Mouse (Mus musculus) heart, adult 2 months (tissue): ENCODE measurements around the gene Katnal1. TPM values are rescaled to one million over a fixed set of nuclear protein-coding genes. Genes with fewer than 3 reads are reported as not detected.

ENCODE experiments used
- DNase-seq, 2 experiments: peaks; one replicate each; pipeline ENCODE4 v3.0.0; 2021
- H3K27ac ChIP-seq: fragments of 200-600 bp; 2 replicates; pipeline ENCODE4 v1.8.1; 2022
- H3K27me3 ChIP-seq: fragments of 200-500 bp; 2 replicates; pipeline ENCODE4 v1.6.1; 2012; ENCODE audit warnings: mild to moderate bottlenecking, low read length, inconsistent platforms, mixed read lengths; ENCODE audit not compliant: control insufficient read depth, insufficient read depth
- H3K36me3 ChIP-seq: fragments of 200-500 bp; 2 replicates; pipeline ENCODE4 v1.6.1; 2012; ENCODE audit warnings: low read length, inconsistent platforms; ENCODE audit not compliant: control insufficient read depth, insufficient read depth
- H3K4me1 ChIP-seq: fragments of 200-500 bp; 2 replicates; pipeline ENCODE4 v1.6.1; 2011; ENCODE audit warnings: low read length; ENCODE audit not compliant: control insufficient read depth, insufficient read depth
- H3K4me3 ChIP-seq: fragments of 200-600 bp; 2 replicates; pipeline ENCODE4 v1.8.1; 2022
- H3K79me2 ChIP-seq: fragments of 200-500 bp; replicated peaks from 2 replicates; pipeline ENCODE4 v1.6.1; 2012; ENCODE audit warnings: mild to moderate bottlenecking, inconsistent platforms, low read length, moderate library complexity, mixed read lengths; ENCODE audit not compliant: control insufficient read depth, insufficient read depth
- H3K9ac ChIP-seq: fragments of 200-500 bp; 2 replicates; pipeline ENCODE4 v1.6.1; 2012; ENCODE audit warnings: low read depth, mild to moderate bottlenecking, control low read depth, inconsistent platforms, low read length, mixed read lengths
- CTCF ChIP-seq: fragments of 200-600 bp; IDR thresholded peaks from 2 replicates; pipeline ENCODE4 v1.8.1; 2022; ENCODE audit warnings: antibody characterized with exemption, mild to moderate bottlenecking, moderate library complexity
- EP300 ChIP-seq: fragments of 200-500 bp; IDR thresholded peaks from 2 replicates; pipeline ENCODE4 v1.6.1; 2011; ENCODE audit warnings: low read depth, low read length, control low read depth; ENCODE audit not compliant: insufficient read depth
- POLR2A ChIP-seq: fragments of 200-500 bp; IDR thresholded peaks from 2 replicates; pipeline ENCODE4 v1.6.1; 2011; ENCODE audit warnings: mild to moderate bottlenecking, low read depth, low read length, control low read depth; ENCODE audit not compliant: insufficient read depth
- WGBS: fragments of 180-500 bp; shearing (Covaris S2); methylation state at CpG from one replicate; pipeline ENCODE4 v1.1.7; 2018; 5-methylcytosine and 5-hydroxymethylcytosine counted together
- intact Hi-C: fragments of 180-260 bp; cut with DNase I; formaldehyde crosslinking; loops from one replicate; pipeline ENCODE4 v1.15.1; 2025
- polyA plus RNA-seq: library from polyadenylated mRNA; depleted of rRNA; stranded (reverse); fragments of >200 nt; gene quantifications from 2 replicates; pipeline ENCODE4 v1.2.3, GENCODE M21; 2012
- total RNA-seq, 2 experiments: library from RNA; stranded (reverse); gene quantifications; 2 replicates each; pipeline ENCODE4 v1.2.3; 2021

Katnal1 gene
- total and polyA plus RNA-seq, 3 experiments = 4.8 to 10.4 (median 9.5) TPM

DNA sequence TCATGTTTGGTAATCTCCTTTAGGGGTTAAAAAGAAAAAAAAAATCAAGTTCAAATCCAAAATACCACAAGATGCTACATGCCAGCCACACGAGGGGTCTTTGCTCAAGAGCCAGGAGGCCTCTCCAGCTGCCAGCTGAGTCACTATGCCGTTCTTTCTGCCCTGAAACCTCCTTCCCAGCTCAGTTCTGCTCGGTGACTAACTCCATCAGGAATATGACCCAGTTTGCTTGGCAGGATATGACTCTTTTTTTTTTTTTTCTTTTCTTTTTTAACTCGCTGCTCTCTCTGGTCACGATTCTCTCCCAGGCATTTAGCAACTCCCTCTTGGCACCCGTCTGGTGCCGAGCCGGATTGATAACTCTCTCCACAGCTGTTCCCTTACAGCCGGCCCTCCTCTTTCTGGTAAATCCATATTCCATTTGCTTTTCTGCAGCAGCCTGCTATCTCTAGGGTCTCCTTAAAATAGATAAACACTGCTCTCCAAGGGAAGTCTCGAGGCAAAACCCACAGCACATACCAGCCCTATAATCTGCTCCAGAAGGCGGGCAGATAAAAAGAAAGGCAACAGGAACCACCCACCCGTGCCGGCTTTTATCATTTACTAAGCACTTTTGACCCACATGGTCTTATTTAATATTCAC lies 36.7 kb upstream of the Katnal1 start:
- intact Hi-C loops = no loop called here
- WGBS = 5% methylated on average over 13 of the region's 13 CpGs
- DNase-seq = peak; percentile 61 to 76
- H3K36me3 ChIP-seq = peaks cover 4% of the 10 kb centered on the region
- no peak for TF ChIP-seq CTCF
- peak; percentile 45 for TF ChIP-seq POLR2A
- 0 out of 2 replicates have a peak, but pooled peaks have one; percentile 5 for TF ChIP-seq EP300
- no peaks in the 10 kb centered on the region for H3K27me3 ChIP-seq
- H3K4me1 ChIP-seq = peaks cover 10% of the 10 kb centered on the region
- H3K4me3 ChIP-seq = peak overlapping the region; percentile 16
- H3K79me2 ChIP-seq = no peaks in the 10 kb centered on the region
- H3K27ac ChIP-seq = peak overlapping the region; percentile 67
- H3K9ac ChIP-seq = no peak overlapping the region

DNA sequence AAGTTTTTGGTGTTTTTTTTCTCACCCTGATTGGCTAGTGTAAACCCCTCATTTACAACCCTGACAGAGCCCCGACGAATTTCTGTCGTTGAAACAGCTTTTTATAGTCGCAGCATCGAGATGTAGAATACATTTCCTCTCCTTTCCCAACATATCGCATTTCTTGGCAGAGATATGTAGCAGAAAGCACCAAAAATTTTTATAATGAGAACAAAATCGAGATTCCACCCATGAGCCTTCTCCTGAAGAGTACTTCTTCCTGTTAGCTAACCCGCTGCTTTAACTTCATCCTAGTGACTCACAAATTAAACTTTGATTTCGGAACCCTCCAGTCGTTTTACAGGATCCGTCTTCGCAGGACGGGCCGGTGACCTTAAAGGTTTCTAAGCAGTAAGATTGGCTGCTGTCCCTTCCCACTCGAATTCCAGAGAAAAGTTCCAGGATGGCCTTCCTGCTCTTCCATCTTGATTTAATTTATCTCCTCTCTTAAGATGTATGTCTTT lies 36.0 kb upstream of the Katnal1 start:
- intact Hi-C loops = no loop called here
- Histone ChIP-seq H3K9ac (no peak overlapping the region), H3K4me1 (peaks cover 10% of the 10 kb centered on the region), H3K27me3 (no peaks in the 10 kb centered on the region), H3K79me2 (no peaks in the 10 kb centered on the region), H3K27ac (peak overlapping the region; percentile 67), H3K4me3 (no peak overlapping the region), H3K36me3 (peaks cover 4% of the 10 kb centered on the region)
- DNase-seq = no peak
- 46% methylated on average over 15 of the region's 15 CpGs for WGBS
- TF ChIP-seq POLR2A = no peak
- TF ChIP-seq CTCF = no peak
- TF ChIP-seq EP300 = no peak

DNA sequence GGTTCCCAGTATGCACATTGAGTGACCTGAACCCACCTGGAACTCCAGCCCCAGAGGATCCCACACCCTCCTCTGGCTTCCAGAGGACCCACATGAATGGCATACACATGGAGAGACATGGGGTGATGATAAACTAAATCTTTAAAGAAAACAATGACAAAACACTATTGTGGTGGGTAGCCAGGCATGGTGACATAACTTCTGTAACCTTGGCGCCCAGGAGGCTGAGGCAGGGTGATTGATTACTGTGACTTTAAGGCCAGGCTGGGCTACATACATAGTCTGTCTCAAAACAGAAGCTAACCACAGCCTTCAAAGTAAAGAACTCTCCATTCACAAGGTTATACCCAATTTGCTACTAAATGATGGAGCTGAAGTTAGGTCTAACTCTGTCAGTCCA lies 35.1 kb upstream of the Katnal1 start:
- H3K4me1 ChIP-seq = peaks cover 7% of the 10 kb centered on the region
- intact Hi-C loops = no loop called here
- 90% methylated on average over 1 of the region's 1 CpGs for WGBS

DNA sequence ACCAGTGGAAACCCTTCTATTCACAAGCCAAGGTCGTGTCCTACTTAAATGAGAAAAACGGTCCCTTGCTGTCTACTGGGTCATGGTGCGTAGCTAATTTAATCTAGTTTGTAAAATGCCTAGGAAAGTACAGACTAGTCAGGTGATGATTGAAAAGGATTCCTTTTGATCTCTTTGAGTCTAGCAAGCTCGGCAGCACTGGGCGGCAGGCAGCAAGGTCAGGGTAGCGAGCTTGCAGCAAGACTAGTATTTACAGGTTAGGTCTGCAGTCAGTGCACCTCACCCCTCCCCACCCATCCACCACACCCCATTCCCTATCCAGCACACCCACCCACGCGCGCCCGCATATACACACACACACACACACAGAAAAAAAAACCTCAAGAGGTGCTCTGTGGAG lies 31.1 kb upstream of the Katnal1 start:
- Histone ChIP-seq H3K79me2 (no peaks in the 10 kb centered on the region), H3K9ac (peak overlapping the region; percentile 47), H3K4me1 (peaks cover under 1% of the 10 kb centered on the region; the same call in 1 of the 2 replicates), H3K27ac (peak overlapping the region; percentile 83), H3K36me3 (no peaks in the 10 kb centered on the region), H3K27me3 (no peaks in the 10 kb centered on the region), H3K4me3 (peak overlapping the region; percentile 43; the same call in 1 of the 2 replicates)
- intact Hi-C loops = no loop called here
- no peak for DNase-seq
- TF ChIP-seq EP300 (no peak), POLR2A (no peak), CTCF (no peak)
- WGBS = 76% methylated on average over 10 of the region's 10 CpGs

More for the DNA sequence above, 35.1 kb upstream of the Katnal1 start:
- H3K79me2 ChIP-seq = no peaks in the 10 kb centered on the region
- peaks cover 4% of the 10 kb centered on the region for H3K36me3 ChIP-seq
- no peak for DNase-seq
- H3K9ac ChIP-seq = no peak overlapping the region
- no peak overlapping the region for H3K4me3 ChIP-seq
- no peak overlapping the region for H3K27ac ChIP-seq
- TF ChIP-seq POLR2A (no peak), EP300 (no peak), CTCF (no peak)
- H3K27me3 ChIP-seq = no peaks in the 10 kb centered on the region

DNA sequence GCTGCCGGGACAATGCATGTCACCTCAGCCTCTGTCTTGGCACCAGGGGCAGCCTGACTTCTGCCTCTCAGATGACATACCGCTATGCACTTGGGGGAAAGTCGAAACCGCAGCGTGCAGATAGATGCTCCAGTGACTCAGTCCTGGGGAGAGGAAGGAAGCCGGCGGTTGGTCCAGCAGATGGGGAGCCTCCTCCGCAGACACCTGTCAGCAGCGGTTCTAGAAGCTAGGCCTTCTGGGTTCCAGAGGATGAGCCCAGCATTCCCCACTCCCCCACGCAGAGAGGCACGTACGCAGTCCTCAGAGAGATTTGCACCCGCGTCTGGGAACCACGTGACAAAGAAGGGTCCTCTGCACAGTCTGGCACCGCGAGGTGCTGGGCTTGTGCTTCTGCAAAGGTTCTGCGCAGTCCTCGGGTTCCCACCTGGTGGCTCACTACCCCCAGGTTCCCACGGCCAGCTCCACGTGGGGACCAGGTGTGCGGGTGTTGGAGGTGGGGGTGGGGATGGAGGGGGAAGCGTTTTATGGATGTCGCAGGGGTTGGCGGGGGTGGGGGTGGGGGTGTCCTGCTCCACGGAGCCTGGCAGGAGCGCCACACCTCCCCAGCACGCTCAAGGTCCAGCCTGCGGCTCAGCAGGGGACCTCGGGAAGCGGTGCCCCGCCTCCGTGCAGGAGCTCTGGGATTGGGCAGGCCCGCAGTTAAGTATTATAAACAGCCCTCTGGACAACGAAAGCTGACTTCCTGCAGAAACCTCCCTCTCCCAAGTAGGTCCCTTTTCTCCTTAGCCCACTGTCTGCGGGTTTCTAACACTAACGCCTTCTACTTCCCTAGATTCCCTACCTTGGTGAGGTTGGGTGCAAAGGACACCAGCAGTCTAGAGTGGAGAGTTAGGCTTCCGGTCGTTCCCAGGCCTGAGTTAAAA lies 30.2 kb upstream of the Katnal1 start:
- intact Hi-C loops = loop anchor here (5.0 kb wide), 1 partner anchor 33 kb away; no protein-coding TSS in a partner anchor
- Histone ChIP-seq H3K4me3 (peak overlapping the region; percentile 43), H3K79me2 (no peaks in the 10 kb centered on the region), H3K36me3 (no peaks in the 10 kb centered on the region), H3K4me1 (no peaks in the 10 kb centered on the region), H3K27ac (peak overlapping the region; percentile 83), H3K9ac (peak overlapping the region; percentile 47), H3K27me3 (no peaks in the 10 kb centered on the region)
- peak; percentile 64 to 71 for DNase-seq
- 3% methylated on average over 39 of the region's 39 CpGs for WGBS
- no peak for TF ChIP-seq EP300
- TF ChIP-seq POLR2A = peak; percentile 64

DNA sequence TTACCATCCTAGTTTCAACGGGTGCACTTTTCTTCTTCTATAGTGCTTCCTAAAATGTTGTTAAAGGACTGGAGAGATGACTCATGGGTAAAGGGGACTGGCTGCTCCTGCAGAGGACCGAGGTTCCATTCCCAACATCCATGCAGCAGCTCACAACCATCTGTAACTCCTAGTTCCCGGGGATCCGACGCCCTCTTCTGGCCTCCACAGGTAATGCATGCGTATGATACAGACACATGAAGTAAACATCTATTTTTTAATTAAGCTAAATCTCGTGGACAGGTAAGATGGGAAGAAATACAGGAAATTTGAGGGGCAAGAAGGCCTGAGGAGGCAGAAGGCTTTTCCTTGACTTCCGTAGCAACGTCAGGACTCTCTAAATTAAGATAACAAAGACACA lies 29.2 kb upstream of the Katnal1 start:
- Histone ChIP-seq H3K27me3 (no peaks in the 10 kb centered on the region), H3K4me3 (no peak overlapping the region), H3K27ac (no peak overlapping the region), H3K9ac (no peak overlapping the region), H3K79me2 (no peaks in the 10 kb centered on the region), H3K36me3 (no peaks in the 10 kb centered on the region), H3K4me1 (peaks cover 2% of the 10 kb centered on the region)
- WGBS = 50% methylated on average over 9 of the region's 9 CpGs
- peak in 1 of 2 experiments; percentile 38 for DNase-seq
- intact Hi-C loops = loop anchor here (5.0 kb wide), 1 partner anchor 34 kb away; no protein-coding TSS in a partner anchor
- TF ChIP-seq POLR2A (no peak), CTCF (peak; percentile 71)
